Mouse (Mus musculus): ENCODE measurements around the gene Il31ra.

Gene Il31ra

DNA sequence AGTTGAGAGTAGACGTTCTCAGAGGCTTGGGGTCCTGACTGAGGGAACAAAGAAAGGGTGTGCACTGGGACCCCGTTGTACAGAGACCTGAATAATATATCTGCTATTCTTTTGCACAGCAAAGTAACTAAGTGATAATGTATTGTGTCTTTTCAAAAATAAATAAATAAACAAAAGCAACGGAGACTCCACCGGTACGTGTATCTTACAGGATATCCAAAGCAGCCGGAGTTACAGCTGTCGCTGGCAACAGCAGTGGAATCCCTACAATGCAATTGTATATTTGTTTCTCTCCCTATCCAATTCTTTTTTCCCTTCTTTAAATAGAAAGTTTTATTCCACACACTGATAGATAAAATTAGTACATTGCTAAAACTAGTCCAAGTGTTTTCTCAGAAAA lies 115.1 kb downstream of the Il31ra start:
- DNase-seq (ENCODE audit: low read depth, low spot score), result no peak
- peaks cover 6% of the 10 kb centered on the region; the same call in 1 of the 2 replicates for H3K36me3 ChIP-seq (ENCODE audit: control insufficient read depth, insufficient read depth, low read length, poor library complexity, severe bottlenecking)
- no peaks in the 10 kb centered on the region for H3K27me3 ChIP-seq (ENCODE audit: control insufficient read depth, insufficient read depth, low read length, poor library complexity, severe bottlenecking)

DNA sequence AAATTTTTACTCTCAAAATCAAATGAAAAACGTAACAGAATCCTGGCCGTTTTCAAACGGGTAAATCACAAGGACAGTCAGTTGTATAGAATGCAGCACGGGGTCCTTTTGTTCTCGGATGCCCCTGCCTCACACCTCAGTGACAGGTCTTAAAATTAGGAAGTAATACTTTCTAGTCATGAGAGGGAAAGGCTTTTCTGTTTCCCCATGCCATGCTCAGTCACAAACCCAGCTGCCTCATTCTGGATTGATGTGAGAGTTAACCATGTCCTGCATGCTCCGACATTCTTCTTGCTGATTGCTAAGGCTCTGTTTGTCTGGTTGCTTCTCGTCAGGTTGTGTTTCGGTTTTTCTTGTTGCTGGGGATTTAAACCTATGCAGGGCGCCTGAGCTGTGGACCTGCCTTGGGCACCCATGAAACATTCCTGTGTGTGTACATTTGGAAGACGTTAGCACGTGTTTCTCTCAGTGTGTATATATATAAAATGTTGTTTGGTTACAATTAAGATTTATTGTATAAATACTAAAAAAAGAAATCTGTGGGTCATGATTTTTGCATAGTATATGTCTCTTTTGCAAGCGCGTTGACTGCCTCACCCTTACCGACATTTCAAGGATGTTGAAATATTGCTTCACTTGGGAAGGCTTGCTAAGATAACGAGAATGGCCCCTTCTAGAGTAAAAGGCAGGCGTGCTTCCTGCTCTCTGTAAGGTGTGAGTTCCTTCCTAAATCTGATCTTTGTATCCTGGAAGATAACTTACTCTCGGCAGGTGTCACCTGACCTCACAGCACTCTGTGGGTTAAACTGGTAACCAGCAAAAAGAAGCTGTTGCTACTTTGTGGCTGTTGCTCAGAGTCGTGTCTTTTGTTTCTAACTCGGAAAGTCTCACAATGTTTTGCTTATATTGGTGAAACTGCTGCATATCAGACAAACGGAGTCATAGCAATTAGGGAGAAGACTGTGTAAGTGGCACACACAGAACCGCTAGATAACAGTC lies 120.1 kb downstream of the Il31ra start:
- H3K27me3 ChIP-seq (ENCODE audit: control insufficient read depth, insufficient read depth, low read length, poor library complexity, severe bottlenecking), result no peaks in the 10 kb centered on the region
- no peaks in the 10 kb centered on the region for H3K36me3 ChIP-seq (ENCODE audit: control insufficient read depth, insufficient read depth, low read length, poor library complexity, severe bottlenecking)
- no peak for DNase-seq (ENCODE audit: low read depth, low spot score)

DNA sequence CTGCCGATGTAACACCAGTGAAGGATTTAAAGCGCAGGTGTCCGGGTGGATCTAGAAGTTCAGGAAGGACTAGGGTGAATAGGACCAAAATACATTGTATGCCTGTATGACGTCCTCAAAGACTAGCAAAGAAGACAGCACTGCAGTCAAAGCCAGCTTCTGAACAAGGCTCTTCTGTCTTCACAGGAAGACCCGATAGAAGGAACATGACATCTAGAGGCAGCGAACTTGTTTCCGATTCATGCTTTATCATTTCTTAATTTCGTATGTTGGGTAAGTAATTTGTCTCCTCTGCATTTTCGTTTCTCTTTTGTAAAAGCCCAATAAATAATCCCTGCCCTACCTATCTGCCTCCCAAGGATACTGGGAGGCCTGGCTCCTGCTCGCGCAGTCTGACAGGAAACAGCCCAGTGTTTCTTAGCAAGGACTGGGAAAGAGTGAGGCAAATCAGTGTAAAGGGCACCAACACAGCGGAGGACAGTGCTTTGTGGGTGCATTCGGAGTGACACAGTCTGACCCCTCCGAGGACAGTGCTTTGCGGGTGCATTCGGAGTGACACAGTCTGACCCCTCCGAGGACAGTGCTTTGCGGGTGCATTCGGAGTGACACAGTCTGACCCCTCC lies 121.6 kb downstream of the Il31ra start:
- Histone ChIP-seq H3K27me3 (ENCODE audit: control insufficient read depth, insufficient read depth, low read length, poor library complexity, severe bottlenecking) (no peaks in the 10 kb centered on the region), H3K36me3 (ENCODE audit: control insufficient read depth, insufficient read depth, low read length, poor library complexity, severe bottlenecking) (no peaks in the 10 kb centered on the region)
- no peak for DNase-seq (ENCODE audit: low read depth, low spot score)

DNA sequence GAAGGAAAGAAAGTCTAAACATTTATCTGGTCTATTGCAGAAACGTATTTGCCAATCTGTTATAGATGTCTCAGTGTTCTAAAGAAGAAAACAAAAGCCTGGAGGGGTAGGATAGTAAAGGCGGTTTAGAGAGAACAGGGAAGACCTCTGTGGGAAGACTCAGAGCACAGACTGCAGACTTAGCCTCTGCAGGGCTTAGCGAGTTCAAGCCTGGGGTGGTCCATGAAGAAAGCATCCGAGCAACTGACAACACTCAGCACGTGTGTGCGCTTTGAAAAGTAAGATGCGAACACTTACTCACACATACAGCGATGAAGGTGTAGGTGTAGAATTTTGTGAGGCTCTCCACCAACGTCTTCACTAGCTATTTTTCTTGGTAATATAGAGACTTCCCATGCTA lies 123.0 kb downstream of the Il31ra start:
- H3K27me3 ChIP-seq (ENCODE audit: control insufficient read depth, insufficient read depth, low read length, poor library complexity, severe bottlenecking), result no peaks in the 10 kb centered on the region
- H3K36me3 ChIP-seq (ENCODE audit: control insufficient read depth, insufficient read depth, low read length, poor library complexity, severe bottlenecking), result no peaks in the 10 kb centered on the region
- no peak for DNase-seq (ENCODE audit: low read depth, low spot score)

All from splenic B cell, adult 2 months (primary cell).